Mouse (Mus musculus) heart, adult 18-20 months (tissue): Measurements from ENCODE around the gene Ttll7. TPM values are rescaled to one million over a fixed set of nuclear protein-coding genes. Genes with fewer than 3 reads are reported as not detected.

Source experiments
- DNase-seq, 2 experiments: peaks; one replicate each; pipeline ENCODE4 v3.0.0; 2021 to 2022; ENCODE audit warnings: mixed read lengths in 1 of 2
- total RNA-seq, 2 experiments: library from RNA; stranded (reverse); gene quantifications; 2 replicates each; pipeline ENCODE4 v1.2.3; 2021

Ttll7 gene
- total RNA-seq, 2 experiments from 2014 or later = 7.2 to 8.3 TPM

- no peak for DNase-seq
Measured at GRCm38 (mm10) chr3:146994670-146995415, 142.7 kb downstream of the Ttll7 start.

- no peak for DNase-seq
Measured at GRCm38 (mm10) chr3:146999148-146999547, 147.0 kb downstream of the Ttll7 start.

GRCm38 (mm10) chr3:147000963-147001362, 148.8 kb downstream of the Ttll7 start:
- DNase-seq = no peak

- DNase-seq = no peak
Measured at GRCm38 (mm10) chr3:147001557-147001956, 149.4 kb downstream of the Ttll7 start.

GRCm38 (mm10) chr3:147016506-147016905, 164.3 kb downstream of the Ttll7 start:
- no peak for DNase-seq

- DNase-seq = no peak
Measured at GRCm38 (mm10) chr3:147019506-147019905, 167.3 kb downstream of the Ttll7 start.

- DNase-seq = no peak
Measured at GRCm38 (mm10) chr3:147026248-147026647, 174.1 kb downstream of the Ttll7 start.

GRCm38 (mm10) chr3:147028382-147028781, 176.2 kb downstream of the Ttll7 start:
- DNase-seq = no peak

GRCm38 (mm10) chr3:147029718-147030117, 177.6 kb downstream of the Ttll7 start:
- DNase-seq = no peak

- DNase-seq = no peak
Measured at GRCm38 (mm10) chr3:147030266-147030880, 178.2 kb downstream of the Ttll7 start.

Other genes starting within 250 kb of the Ttll7 start
- gene Dnase2b, start 236.8 kb upstream of the Ttll7 start, total RNA-seq = not detected
- gene 4930503B20Rik, start 201.1 kb upstream of the Ttll7 start, total RNA-seq = not detected
- 1 to 10 TPM; 2.3 TPM for gene Samd13, start 166.8 kb upstream of the Ttll7 start, total RNA-seq
- gene Prkacb, start 39.4 kb upstream of the Ttll7 start, total RNA-seq = 10 to 100 TPM; 60.8 to 66.0 TPM